Mouse (Mus musculus): ENCODE measurements around the gene Tbc1d12. TPM values are rescaled to one million over a fixed set of nuclear protein-coding genes. Genes with fewer than 3 reads are reported as not detected.

Gene Tbc1d12
- polyA plus RNA-seq, 1 experiment from 2014 or later: 0.90 TPM

GRCm38 (mm10) chr19:38930252-38930787 is 93.9 kb downstream of the Tbc1d12 start:
- H3K9me3 ChIP-seq (replicated peaks; ENCODE audit: control insufficient read depth, low read length): no peaks in the 10 kb centered on the region
- peak; percentile 35; the same call in 1 of the 2 replicates for ATAC-seq (ENCODE audit: low read depth)
- 1% methylated on average over 23 of the region's 23 CpGs for WGBS (ENCODE audit: insufficient replicate concordance)
- no peaks in the 10 kb centered on the region for H3K27me3 ChIP-seq (ENCODE audit: control insufficient read depth, insufficient read depth, low read depth, low read length)
- H3K4me3 ChIP-seq (ENCODE audit: low read depth, low read length): peak overlapping the region; percentile 81
- H3K4me2 ChIP-seq (ENCODE audit: low read depth, low read length): peak overlapping the region; percentile 96
- H3K9ac ChIP-seq (ENCODE audit: low read depth, low read length): peak overlapping the region; percentile 84
- peaks cover 5% of the 10 kb centered on the region for H3K36me3 ChIP-seq (ENCODE audit: control insufficient read depth, insufficient read depth)
- peaks cover 7% of the 10 kb centered on the region for H3K4me1 ChIP-seq (ENCODE audit: control insufficient read depth, low read depth, low read length)
- peak overlapping the region; percentile 18; the same call in 1 of the 2 replicates for H3K27ac ChIP-seq (ENCODE audit: low read length)

GRCm38 (mm10) chr19:38930788-38931565 is 94.6 kb downstream of the Tbc1d12 start, which contains the start of gene Hells:
Hells (plus strand) TSS chr19:38930915.
- WGBS (ENCODE audit: insufficient replicate concordance): under 1% methylated on average over 66 of the region's 76 CpGs

GRCm38 (mm10) chr19:38931566-38931890 is 95.1 kb downstream of the Tbc1d12 start:
- no peak overlapping the region for H3K27ac ChIP-seq (ENCODE audit: low read length)
- H3K4me1 ChIP-seq (ENCODE audit: control insufficient read depth, low read depth, low read length): peaks cover 7% of the 10 kb centered on the region
- no peaks in the 10 kb centered on the region for H3K27me3 ChIP-seq (ENCODE audit: control insufficient read depth, insufficient read depth, low read depth, low read length)
- peaks cover 5% of the 10 kb centered on the region for H3K36me3 ChIP-seq (ENCODE audit: control insufficient read depth, insufficient read depth)
- under 1% methylated on average over 6 of the region's 6 CpGs for WGBS (ENCODE audit: insufficient replicate concordance)
- no peak for ATAC-seq (ENCODE audit: low read depth)
- H3K9ac ChIP-seq (ENCODE audit: low read depth, low read length): peak overlapping the region; percentile 84
- peak overlapping the region; percentile 81 for H3K4me3 ChIP-seq (ENCODE audit: low read depth, low read length)
- no peaks in the 10 kb centered on the region for H3K9me3 ChIP-seq (replicated peaks; ENCODE audit: control insufficient read depth, low read length)
- H3K4me2 ChIP-seq (ENCODE audit: low read depth, low read length): peak overlapping the region; percentile 96

More at GRCm38 (mm10) chr19:38930788-38931565, 94.6 kb downstream of the Tbc1d12 start, which contains the start of gene Hells:
- Histone ChIP-seq H3K4me1 (ENCODE audit: control insufficient read depth, low read depth, low read length) (peaks cover 7% of the 10 kb centered on the region), H3K9me3 (replicated peaks; ENCODE audit: control insufficient read depth, low read length) (no peaks in the 10 kb centered on the region), H3K36me3 (ENCODE audit: control insufficient read depth, insufficient read depth) (peaks cover 5% of the 10 kb centered on the region), H3K27me3 (ENCODE audit: control insufficient read depth, insufficient read depth, low read depth, low read length) (no peaks in the 10 kb centered on the region), H3K4me3 (ENCODE audit: low read depth, low read length) (peak within 1 kb of the TSS; percentile 81), H3K9ac (ENCODE audit: low read depth, low read length) (peak within 1 kb of the TSS; percentile 84), H3K27ac (ENCODE audit: low read length) (peak within 1 kb of the TSS; percentile 46), H3K4me2 (ENCODE audit: low read depth, low read length) (peak within 1 kb of the TSS; percentile 96)
- ATAC-seq (ENCODE audit: low read depth): peak; percentile 90

DNA sequence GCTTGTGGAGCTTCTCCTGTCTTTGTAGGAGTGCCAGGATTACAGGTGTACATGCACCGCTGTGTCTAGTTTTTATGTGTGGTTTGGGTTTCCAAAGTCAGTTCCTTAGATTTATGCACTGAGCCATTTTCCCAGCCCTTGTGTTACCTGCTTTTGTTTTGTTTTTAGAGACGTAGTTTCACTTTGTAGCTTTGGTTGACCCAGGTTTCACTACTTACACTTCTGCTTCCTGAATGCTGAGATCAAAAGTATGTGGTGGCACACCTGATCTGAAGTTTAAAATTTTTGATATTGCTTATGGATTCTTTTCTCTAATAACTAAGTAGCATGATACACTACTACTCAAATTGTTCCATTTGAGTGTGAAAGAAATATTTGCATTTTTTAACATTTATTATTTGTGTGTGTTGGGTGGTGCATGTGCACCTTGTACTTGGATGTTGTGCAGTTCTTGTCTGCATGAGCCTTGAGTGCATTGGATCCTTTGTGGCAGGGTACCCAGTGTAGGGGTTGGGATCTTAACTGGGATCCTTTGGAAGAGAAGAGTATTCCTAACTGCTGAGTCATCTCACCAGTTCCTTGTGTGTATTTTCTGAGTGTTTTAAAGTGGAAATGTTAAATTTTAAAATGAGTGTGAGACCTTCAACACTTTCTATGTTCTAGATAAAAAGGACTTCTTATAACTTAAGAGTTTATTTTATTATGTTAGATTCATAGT is 108.4 kb downstream of the Tbc1d12 start:
- peaks cover 13% of the 10 kb centered on the region for H3K36me3 ChIP-seq (ENCODE audit: control insufficient read depth, insufficient read depth)
- no peak for ATAC-seq (ENCODE audit: low read depth)

More for the DNA sequence above, 108.4 kb downstream of the Tbc1d12 start:
- Histone ChIP-seq H3K4me3 (ENCODE audit: low read depth, low read length) (no peak overlapping the region), H3K27ac (ENCODE audit: low read length) (no peak overlapping the region), H3K27me3 (ENCODE audit: control insufficient read depth, insufficient read depth, low read depth, low read length) (no peaks in the 10 kb centered on the region), H3K9me3 (replicated peaks; ENCODE audit: control insufficient read depth, low read length) (no peaks in the 10 kb centered on the region), H3K4me2 (ENCODE audit: low read depth, low read length) (no peak overlapping the region), H3K4me1 (ENCODE audit: control insufficient read depth, low read depth, low read length) (no peaks in the 10 kb centered on the region), H3K9ac (ENCODE audit: low read depth, low read length) (no peak overlapping the region)
- 80% methylated on average over 2 of the region's 2 CpGs for WGBS (ENCODE audit: insufficient replicate concordance)

Other genes with a start within 250 kb of the Tbc1d12 start
- 2.7 and 2.9 TPM in 2 replicates for gene Noc3l, start 17.3 kb upstream of the Tbc1d12 start, polyA plus RNA-seq (2015; fragmentation: Nextera tagmentation; extraction: Ambion mirVana)
- 13.9 and 17.8 TPM in 2 replicates for gene Hells, start 94.3 kb downstream of the Tbc1d12 start, polyA plus RNA-seq (2015; fragmentation: Nextera tagmentation; extraction: Ambion mirVana)
- not detected in 2 replicates for gene Cyp2c55, start 170.4 kb downstream of the Tbc1d12 start, polyA plus RNA-seq (2015; fragmentation: Nextera tagmentation; extraction: Ambion mirVana)
- gene Cyp2c65, start 224.4 kb downstream of the Tbc1d12 start, polyA plus RNA-seq (2015; fragmentation: Nextera tagmentation; extraction: Ambion mirVana): 0.20 TPM in 1 of 2 replicates, not detected in the other